Mouse (Mus musculus) heart, embryonic 12.5 days (tissue): Measurements from ENCODE around the gene Celf2. TPM values are rescaled to one million over a fixed set of nuclear protein-coding genes. Genes with fewer than 3 reads are reported as not detected.

Experiments
- ATAC-seq: fragments of 200-750 bp; cut with Nextera tagmentation; 2 replicates; pipeline ENCODE4 v1.8.0; 2017; ENCODE audit warnings: moderate TSS enrichment, moderate library complexity; ENCODE audit not compliant: insufficient number of reproducible peaks, low FRiP score
- H3K27ac ChIP-seq: fragments of 300-500 bp; sonication (generic); 2 replicates; pipeline ENCODE4 v1.5.1; 2016; ENCODE audit warnings: mild to moderate bottlenecking, moderate library complexity; ENCODE audit not compliant: poor library complexity, severe bottlenecking
- H3K27me3 ChIP-seq: fragments of 300-500 bp; sonication (generic); replicated peaks from 2 replicates; pipeline ENCODE4 v1.6.1; 2016; ENCODE audit warnings: mild to moderate bottlenecking, moderate library complexity
- H3K36me3 ChIP-seq: fragments of 300-500 bp; sonication (generic); 2 replicates; pipeline ENCODE4 v1.6.1; 2016; ENCODE audit warnings: mild to moderate bottlenecking, moderate library complexity
- H3K4me1 ChIP-seq: fragments of 300-500 bp; sonication (generic); replicated peaks from 2 replicates; pipeline ENCODE4 v1.6.1; 2016; ENCODE audit warnings: mild to moderate bottlenecking
- H3K4me2 ChIP-seq: fragments of 300-500 bp; sonication (generic); 2 replicates; pipeline ENCODE4 v1.6.1; 2016; ENCODE audit warnings: mild to moderate bottlenecking, moderate library complexity
- H3K4me3 ChIP-seq: fragments of 300-500 bp; sonication (generic); 2 replicates; pipeline ENCODE4 v1.5.1; 2016; ENCODE audit warnings: mild to moderate bottlenecking
- H3K9ac ChIP-seq: fragments of 300-500 bp; sonication (generic); 2 replicates; pipeline ENCODE4 v1.6.1; 2016; ENCODE audit warnings: mild to moderate bottlenecking, moderate library complexity
- H3K9me3 ChIP-seq: fragments of 300-500 bp; sonication (generic); replicated peaks from 2 replicates; pipeline ENCODE4 v1.6.1; 2016; ENCODE audit warnings: mild to moderate bottlenecking, moderate library complexity
- WGBS: fragments of 180-500 bp; shearing (Covaris S2); methylation state at CpG from one replicate; pipeline ENCODE4 v1.1.7; 2016; 5-methylcytosine and 5-hydroxymethylcytosine counted together
- polyA plus RNA-seq: library from polyadenylated mRNA; unstranded; fragments of >200 nt; fragmentation: Nextera tagmentation; extraction: Ambion mirVana; gene quantifications from 2 replicates; pipeline ENCODE4 v1.2.1, GENCODE M21; 2016

Gene Celf2
- polyA plus RNA-seq, 1 experiment from 2014 or later, result 65.8 TPM

- ATAC-seq, result no peak
- no peak overlapping the region for H3K9ac ChIP-seq
These were observed 453.4 kb downstream of the Celf2 start for GRCm38 (mm10) chr2:7055958-7056357.

DNA sequence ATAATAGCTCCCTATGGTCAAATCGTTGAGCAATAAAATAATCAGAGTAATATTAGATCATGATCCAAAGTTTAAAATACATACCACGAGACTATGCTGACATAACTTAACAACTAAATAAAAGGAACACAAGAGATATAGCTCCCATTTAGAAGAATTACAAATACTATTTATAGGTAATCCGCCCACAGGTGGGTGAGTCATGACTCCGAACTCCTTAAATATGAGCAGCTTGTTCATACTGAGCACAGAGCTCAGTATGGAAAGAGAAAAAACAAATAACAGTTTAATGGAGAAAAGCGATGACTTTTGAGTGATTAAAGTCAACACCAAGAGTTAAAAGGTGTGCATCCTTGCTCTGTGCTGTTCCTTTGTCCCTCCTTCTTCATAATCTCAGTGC, 458.3 kb downstream of the Celf2 start:
- H3K9me3 ChIP-seq, result no peaks in the 10 kb centered on the region
- no peak overlapping the region for H3K9ac ChIP-seq
- ATAC-seq, result no peak
- H3K27ac ChIP-seq, result no peak overlapping the region
- no peak overlapping the region for H3K4me2 ChIP-seq
- H3K4me3 ChIP-seq, result no peak overlapping the region
- peaks cover 11% of the 10 kb centered on the region for H3K4me1 ChIP-seq
- 87% methylated on average over 5 of the region's 5 CpGs for WGBS
- H3K36me3 ChIP-seq, result peaks cover 5% of the 10 kb centered on the region; the same call in 1 of the 2 replicates
- no peaks in the 10 kb centered on the region for H3K27me3 ChIP-seq

More at GRCm38 (mm10) chr2:7055958-7056357, 453.4 kb downstream of the Celf2 start:
- Histone ChIP-seq H3K4me2 (no peak overlapping the region), H3K4me1 (peaks cover 17% of the 10 kb centered on the region), H3K9me3 (peaks cover 2% of the 10 kb centered on the region; the same call in 1 of the 2 replicates), H3K36me3 (0 out of 2 replicates have a peak, but pooled peaks cover 3% of the 10 kb centered on the region), H3K27ac (0 out of 2 replicates have a peak overlapping the region, but pooled peaks have one; percentile 2), H3K4me3 (no peak overlapping the region), H3K27me3 (no peaks in the 10 kb centered on the region)
- WGBS, result 49% methylated on average over 3 of the region's 3 CpGs

GRCm38 (mm10) chr2:7046155-7046554, 463.2 kb downstream of the Celf2 start:
- H3K4me2 ChIP-seq, result no peak overlapping the region
- WGBS, result 17% methylated on average over 1 of the region's 1 CpGs
- H3K9me3 ChIP-seq, result no peaks in the 10 kb centered on the region
- H3K36me3 ChIP-seq, result peaks cover 5% of the 10 kb centered on the region; the same call in 1 of the 2 replicates
- no peak overlapping the region for H3K4me3 ChIP-seq
- no peaks in the 10 kb centered on the region for H3K27me3 ChIP-seq
- no peak overlapping the region for H3K9ac ChIP-seq
- no peak overlapping the region for H3K27ac ChIP-seq
- ATAC-seq, result no peak
- no peaks in the 10 kb centered on the region for H3K4me1 ChIP-seq

DNA sequence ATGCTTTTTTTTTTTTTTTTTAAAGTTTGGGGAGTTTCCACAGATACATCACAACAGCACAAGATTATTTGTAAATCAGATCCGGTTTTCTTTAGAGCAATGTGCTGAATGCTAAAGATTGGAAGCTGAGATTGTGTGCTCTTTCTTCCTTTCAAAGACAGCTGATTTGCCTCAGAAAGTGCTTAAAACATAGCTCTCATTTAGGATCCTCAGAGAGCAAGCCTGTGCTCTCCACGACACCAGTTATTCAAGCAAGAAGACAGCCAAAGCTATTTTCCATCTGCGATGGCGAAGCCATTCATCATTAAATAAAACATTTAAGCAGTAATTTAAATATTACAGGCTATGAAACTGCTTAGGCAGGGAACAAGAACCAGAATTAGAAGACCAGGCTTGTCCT, 463.8 kb downstream of the Celf2 start:
- Histone ChIP-seq H3K27ac (no peak overlapping the region), H3K36me3 (peaks cover 5% of the 10 kb centered on the region; the same call in 1 of the 2 replicates), H3K4me1 (no peaks in the 10 kb centered on the region), H3K9me3 (no peaks in the 10 kb centered on the region), H3K4me3 (no peak overlapping the region), H3K9ac (no peak overlapping the region), H3K4me2 (no peak overlapping the region), H3K27me3 (no peaks in the 10 kb centered on the region)
- no peak for ATAC-seq
- WGBS, result 78% methylated on average over 4 of the region's 4 CpGs

DNA sequence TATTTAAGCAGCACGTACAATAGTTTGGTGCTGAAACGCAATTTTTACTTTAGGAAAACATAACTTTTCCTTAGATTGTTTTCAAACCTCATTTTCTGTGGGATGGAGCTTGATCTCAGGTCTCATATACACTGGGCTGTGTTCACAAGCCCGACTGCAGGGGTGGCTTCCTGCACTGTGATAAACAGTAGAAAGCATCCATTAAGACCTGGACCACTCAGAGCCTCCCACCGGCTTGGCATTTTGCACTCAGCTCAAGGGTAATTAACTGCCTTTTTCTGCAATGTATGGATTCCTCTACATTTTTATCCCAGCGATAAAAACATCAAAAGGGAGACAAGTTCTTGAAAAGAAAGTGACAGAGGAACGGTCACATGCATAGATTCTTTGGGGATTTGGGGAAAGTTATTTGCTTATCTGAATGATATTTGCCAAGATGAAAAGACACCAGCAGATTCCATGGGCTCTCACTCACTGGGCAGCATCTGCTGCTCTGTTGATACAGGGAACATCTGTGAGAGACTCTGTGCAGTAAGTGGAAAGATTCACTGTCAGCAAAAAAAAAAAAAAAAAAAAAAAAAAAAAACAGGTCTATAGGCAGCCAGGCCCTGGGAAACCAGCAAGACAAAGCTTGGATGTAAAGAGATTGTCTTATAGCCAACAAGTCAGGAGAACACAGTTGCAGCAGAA, 465.4 kb downstream of the Celf2 start:
- H3K4me2 ChIP-seq, result no peak overlapping the region
- no peaks in the 10 kb centered on the region for H3K27me3 ChIP-seq
- 0 out of 2 replicates have a peak, but pooled peaks cover 2% of the 10 kb centered on the region for H3K4me1 ChIP-seq
- 63% methylated on average over 6 of the region's 6 CpGs for WGBS
- H3K9ac ChIP-seq, result no peak overlapping the region
- no peak overlapping the region for H3K4me3 ChIP-seq
- H3K27ac ChIP-seq, result no peak overlapping the region
- H3K9me3 ChIP-seq, result no peaks in the 10 kb centered on the region
- H3K36me3 ChIP-seq, result peaks cover 5% of the 10 kb centered on the region; the same call in 1 of the 2 replicates
- ATAC-seq, result no peak

- Histone ChIP-seq H3K9ac (no peak overlapping the region), H3K4me3 (no peak overlapping the region), H3K4me2 (no peak overlapping the region), H3K27me3 (no peaks in the 10 kb centered on the region), H3K9me3 (no peaks in the 10 kb centered on the region), H3K4me1 (0 out of 2 replicates have a peak, but pooled peaks cover 3% of the 10 kb centered on the region), H3K36me3 (no peaks in the 10 kb centered on the region), H3K27ac (no peak overlapping the region)
- no peak for ATAC-seq
- WGBS, result 58% methylated on average over 1 of the region's 1 CpGs
These were observed 468.4 kb downstream of the Celf2 start for GRCm38 (mm10) chr2:7040940-7041339.

DNA sequence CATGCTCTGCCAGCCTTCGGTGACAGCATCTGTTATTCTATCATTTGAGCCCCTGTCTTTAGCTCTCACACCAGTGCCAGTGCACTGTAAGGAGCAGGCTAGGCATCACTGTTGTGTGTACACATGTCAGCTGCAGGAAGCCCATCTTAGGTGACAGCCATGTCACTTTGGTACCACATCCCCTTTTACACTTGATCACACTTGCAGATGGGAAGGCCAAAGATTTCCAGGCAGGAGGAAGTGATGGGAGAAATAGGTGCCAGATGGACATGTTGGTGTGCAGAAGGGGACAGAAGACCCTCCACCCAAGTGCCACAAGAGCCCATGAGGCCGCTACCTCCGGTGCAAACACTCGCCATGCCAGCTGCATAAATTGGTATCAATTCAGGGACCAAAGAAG, 470.4 kb downstream of the Celf2 start:
- peaks cover 5% of the 10 kb centered on the region; the same call in 1 of the 2 replicates for H3K36me3 ChIP-seq
- no peaks in the 10 kb centered on the region for H3K9me3 ChIP-seq
- H3K27me3 ChIP-seq, result no peaks in the 10 kb centered on the region
- 81% methylated on average over 4 of the region's 4 CpGs for WGBS
- H3K27ac ChIP-seq, result no peak overlapping the region
- H3K9ac ChIP-seq, result no peak overlapping the region
- H3K4me2 ChIP-seq, result no peak overlapping the region
- 0 out of 2 replicates have a peak, but pooled peaks cover 3% of the 10 kb centered on the region for H3K4me1 ChIP-seq
- no peak for ATAC-seq
- no peak overlapping the region for H3K4me3 ChIP-seq

DNA sequence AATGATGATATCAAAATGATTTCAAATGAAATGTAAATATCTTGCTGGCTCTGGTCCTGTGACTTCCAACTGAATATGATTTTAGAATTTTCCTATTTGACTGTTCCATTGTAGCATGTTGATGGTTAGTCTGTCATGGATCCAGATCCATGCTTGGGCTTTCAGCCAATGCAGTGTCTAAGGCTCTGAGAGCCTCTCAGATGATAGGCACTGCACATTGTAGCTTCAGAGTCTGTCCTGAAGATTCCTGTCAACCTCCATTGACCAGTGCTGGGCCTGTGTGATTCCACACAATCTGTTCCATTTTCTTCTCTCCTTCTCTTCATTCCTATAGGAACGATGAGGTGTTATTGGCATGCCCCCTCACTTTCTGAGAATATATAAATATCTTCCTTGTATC, 478.0 kb downstream of the Celf2 start:
- ATAC-seq, result no peak
- no peaks in the 10 kb centered on the region for H3K27me3 ChIP-seq
- WGBS, result 89% methylated on average over 1 of the region's 1 CpGs

GRCm38 (mm10) chr2:7026737-7027136, 482.6 kb downstream of the Celf2 start:
- 90% methylated on average over 1 of the region's 1 CpGs for whole genome bisulfite sequencing
- ATAC-seq, result no peak
- no peak overlapping the region for H3K4me3 ChIP-seq
- H3K4me1 ChIP-seq, result no peaks in the 10 kb centered on the region
- H3K9ac ChIP-seq, result no peak overlapping the region
- H3K27ac ChIP-seq, result no peak overlapping the region
- no peaks in the 10 kb centered on the region for H3K9me3 ChIP-seq
- 0 out of 2 replicates have a peak, but pooled peaks cover 4% of the 10 kb centered on the region for H3K36me3 ChIP-seq
- H3K4me2 ChIP-seq, result no peak overlapping the region
- no peaks in the 10 kb centered on the region for H3K27me3 ChIP-seq

More for the DNA sequence above, 478.0 kb downstream of the Celf2 start:
- no peak overlapping the region for H3K9ac ChIP-seq
- peaks cover 8% of the 10 kb centered on the region; the same call in 1 of the 2 replicates for H3K36me3 ChIP-seq
- no peak overlapping the region for H3K4me3 ChIP-seq
- no peaks in the 10 kb centered on the region for H3K4me1 ChIP-seq
- H3K9me3 ChIP-seq, result no peaks in the 10 kb centered on the region
- H3K27ac ChIP-seq, result no peak overlapping the region
- no peak overlapping the region for H3K4me2 ChIP-seq

- 57% methylated on average over 5 of the region's 5 CpGs for WGBS
These were observed 483.8 kb downstream of the Celf2 start for GRCm38 (mm10) chr2:7025594-7025993.

GRCm38 (mm10) chr2:7022184-7022583, 487.2 kb downstream of the Celf2 start:
- no peaks in the 10 kb centered on the region for H3K4me1 ChIP-seq
- H3K36me3 ChIP-seq, result 0 out of 2 replicates have a peak, but pooled peaks cover 7% of the 10 kb centered on the region
- H3K4me3 ChIP-seq, result no peak overlapping the region
- H3K27me3 ChIP-seq, result no peaks in the 10 kb centered on the region
- H3K27ac ChIP-seq, result no peak overlapping the region
- 49% methylated on average over 3 of the region's 3 CpGs for WGBS
- H3K9me3 ChIP-seq, result no peaks in the 10 kb centered on the region
- ATAC-seq, result no peak
- H3K9ac ChIP-seq, result no peak overlapping the region
- no peak overlapping the region for H3K4me2 ChIP-seq

More at GRCm38 (mm10) chr2:7025594-7025993, 483.8 kb downstream of the Celf2 start:
- H3K27ac ChIP-seq, result no peak overlapping the region
- no peak overlapping the region for H3K4me3 ChIP-seq
- ATAC-seq, result no peak
- H3K9ac ChIP-seq, result no peak overlapping the region
- H3K9me3 ChIP-seq, result no peaks in the 10 kb centered on the region
- H3K4me1 ChIP-seq, result no peaks in the 10 kb centered on the region
- 0 out of 2 replicates have a peak, but pooled peaks cover 4% of the 10 kb centered on the region for H3K36me3 ChIP-seq
- no peaks in the 10 kb centered on the region for H3K27me3 ChIP-seq
- H3K4me2 ChIP-seq, result no peak overlapping the region
